Mouse (Mus musculus): ENCODE measurements around the gene Egfem1. TPM values are rescaled to one million over a fixed set of nuclear protein-coding genes. Genes with fewer than 3 reads are reported as not detected.

Egfem1 gene
- total and polyA plus RNA-seq, 3 experiments = 0.04 TPM; not detected in 2

- TF ChIP-seq CTCF (IDR thresholded peaks at IDR 0.05) = no peak
- no peak for TF ChIP-seq POLR2A (IDR thresholded peaks at IDR 0.05; ENCODE audit: insufficient read depth, low read depth, low read length)
- no peak for TF ChIP-seq EP300 (IDR thresholded peaks at IDR 0.05; ENCODE audit: insufficient read depth, low read depth, low read length)
- no peak for DNase-seq
- Histone ChIP-seq H3K9ac (ENCODE audit: low read depth, low read length) (no peak overlapping the region), H3K36me3 (ENCODE audit: control insufficient read depth, insufficient read depth, low read length) (no peaks in the 10 kb centered on the region), H3K27ac (no peak overlapping the region), H3K27me3 (ENCODE audit: control insufficient read depth, insufficient read depth, low read length) (no peaks in the 10 kb centered on the region), H3K4me1 (ENCODE audit: control insufficient read depth, insufficient read depth, low read length) (no peaks in the 10 kb centered on the region), H3K4me3 (no peak overlapping the region), H3K79me2 (replicated peaks; ENCODE audit: control insufficient read depth, insufficient read depth, low read length) (no peaks in the 10 kb centered on the region)
- 78% methylated on average over 11 of the region's 11 CpGs for WGBS
- intact Hi-C loops (cut with DNase I) = no loop called here
Observed at GRCm38 (mm10) chr3:29525298-29525962, 443.6 kb downstream of the Egfem1 start.

DNA sequence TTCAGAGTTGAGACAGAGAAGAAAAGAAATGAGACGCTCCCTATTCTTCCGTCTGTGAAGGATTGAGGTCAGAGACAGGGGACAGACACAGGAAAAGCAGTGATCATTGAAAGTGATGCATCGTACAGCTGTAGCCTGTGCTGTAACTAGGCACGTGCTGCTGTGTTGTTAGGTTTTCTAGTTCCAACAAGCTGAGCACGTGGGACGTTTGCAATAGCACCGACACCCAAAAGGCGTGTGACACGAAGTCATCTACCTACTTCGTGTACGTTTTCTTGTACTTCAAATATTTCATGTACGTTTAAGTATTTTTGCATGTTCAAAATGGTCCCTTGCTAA, 444.1 kb downstream of the Egfem1 start:
- DNase-seq = no peak
- no peak for TF ChIP-seq CTCF (IDR thresholded peaks at IDR 0.05)
- TF ChIP-seq POLR2A (IDR thresholded peaks at IDR 0.05; ENCODE audit: insufficient read depth, low read depth, low read length) = no peak
- no peak for TF ChIP-seq EP300 (IDR thresholded peaks at IDR 0.05; ENCODE audit: insufficient read depth, low read depth, low read length)
- Histone ChIP-seq H3K79me2 (replicated peaks; ENCODE audit: control insufficient read depth, insufficient read depth, low read length) (no peaks in the 10 kb centered on the region), H3K27ac (no peak overlapping the region), H3K4me1 (ENCODE audit: control insufficient read depth, insufficient read depth, low read length) (no peaks in the 10 kb centered on the region), H3K9ac (ENCODE audit: low read depth, low read length) (no peak overlapping the region), H3K27me3 (ENCODE audit: control insufficient read depth, insufficient read depth, low read length) (no peaks in the 10 kb centered on the region), H3K36me3 (ENCODE audit: control insufficient read depth, insufficient read depth, low read length) (no peaks in the 10 kb centered on the region), H3K4me3 (no peak overlapping the region)
- WGBS = 80% methylated on average over 12 of the region's 12 CpGs
- intact Hi-C loops (cut with DNase I) = no loop called here

GRCm38 (mm10) chr3:29539211-29539610, 457.4 kb downstream of the Egfem1 start:
- no peaks in the 10 kb centered on the region for H3K27me3 ChIP-seq (ENCODE audit: control insufficient read depth, insufficient read depth, low read length)
- WGBS = 19% methylated on average over 2 of the region's 2 CpGs
- DNase-seq = no peak
- no peak overlapping the region for H3K4me3 ChIP-seq
- H3K27ac ChIP-seq = no peak overlapping the region
- no peaks in the 10 kb centered on the region for H3K4me1 ChIP-seq (ENCODE audit: control insufficient read depth, insufficient read depth, low read length)
- intact Hi-C loops (cut with DNase I) = no loop called here
- no peaks in the 10 kb centered on the region for H3K79me2 ChIP-seq (replicated peaks; ENCODE audit: control insufficient read depth, insufficient read depth, low read length)
- H3K9ac ChIP-seq (ENCODE audit: low read depth, low read length) = no peak overlapping the region
- no peaks in the 10 kb centered on the region for H3K36me3 ChIP-seq (ENCODE audit: control insufficient read depth, insufficient read depth, low read length)
- no peak for TF ChIP-seq EP300 (IDR thresholded peaks at IDR 0.05; ENCODE audit: insufficient read depth, low read depth, low read length)
- no peak for TF ChIP-seq POLR2A (IDR thresholded peaks at IDR 0.05; ENCODE audit: insufficient read depth, low read depth, low read length)
- TF ChIP-seq CTCF (IDR thresholded peaks at IDR 0.05) = no peak

- Histone ChIP-seq H3K79me2 (replicated peaks; ENCODE audit: control insufficient read depth, insufficient read depth, low read length) (no peaks in the 10 kb centered on the region), H3K36me3 (ENCODE audit: control insufficient read depth, insufficient read depth, low read length) (no peaks in the 10 kb centered on the region), H3K4me1 (ENCODE audit: control insufficient read depth, insufficient read depth, low read length) (no peaks in the 10 kb centered on the region), H3K27ac (no peak overlapping the region), H3K27me3 (ENCODE audit: control insufficient read depth, insufficient read depth, low read length) (no peaks in the 10 kb centered on the region), H3K9ac (ENCODE audit: low read depth, low read length) (no peak overlapping the region), H3K4me3 (no peak overlapping the region)
- intact Hi-C loops (cut with DNase I) = no loop called here
- 3% methylated on average over 1 of the region's 1 CpGs for WGBS
- TF ChIP-seq POLR2A (IDR thresholded peaks at IDR 0.05; ENCODE audit: insufficient read depth, low read depth, low read length) = no peak
- no peak for DNase-seq
Observed at GRCm38 (mm10) chr3:29539902-29540301, 458.1 kb downstream of the Egfem1 start.

- no peaks in the 10 kb centered on the region for H3K36me3 ChIP-seq (ENCODE audit: control insufficient read depth, insufficient read depth, low read length)
- WGBS = 68% methylated on average over 1 of the region's 1 CpGs
- H3K4me3 ChIP-seq = no peak overlapping the region
- H3K27ac ChIP-seq = no peak overlapping the region
- H3K4me1 ChIP-seq (ENCODE audit: control insufficient read depth, insufficient read depth, low read length) = no peaks in the 10 kb centered on the region
- no peaks in the 10 kb centered on the region for H3K79me2 ChIP-seq (replicated peaks; ENCODE audit: control insufficient read depth, insufficient read depth, low read length)
- intact Hi-C loops (cut with DNase I) = no loop called here
- no peak overlapping the region for H3K9ac ChIP-seq (ENCODE audit: low read depth, low read length)
- no peaks in the 10 kb centered on the region for H3K27me3 ChIP-seq (ENCODE audit: control insufficient read depth, insufficient read depth, low read length)
- DNase-seq = no peak
- no peak for TF ChIP-seq POLR2A (IDR thresholded peaks at IDR 0.05; ENCODE audit: insufficient read depth, low read depth, low read length)
Observed at GRCm38 (mm10) chr3:29541477-29542079, 459.8 kb downstream of the Egfem1 start.

DNA sequence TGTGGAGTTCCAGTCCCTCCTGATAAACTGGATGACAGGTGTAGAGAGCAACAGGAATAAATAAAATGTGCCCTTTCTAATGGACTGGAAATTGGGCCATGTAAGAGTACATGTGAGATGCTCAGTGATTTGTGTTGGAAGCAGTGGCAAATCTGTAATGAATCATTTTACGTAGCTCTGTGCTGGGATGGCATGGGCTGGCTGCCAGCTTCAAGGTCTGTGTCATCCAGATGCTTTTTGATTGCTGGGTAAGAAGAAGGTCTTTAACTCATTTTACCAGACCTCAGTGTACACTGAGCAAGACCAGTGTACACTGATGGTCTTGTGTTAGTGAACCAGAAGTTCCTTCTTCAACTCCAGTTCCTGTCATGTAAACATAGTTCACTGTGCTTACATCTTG, 462.2 kb downstream of the Egfem1 start:
- intact Hi-C loops (cut with DNase I) = no loop called here
- Histone ChIP-seq H3K36me3 (ENCODE audit: control insufficient read depth, insufficient read depth, low read length) (no peaks in the 10 kb centered on the region), H3K4me3 (no peak overlapping the region), H3K4me1 (ENCODE audit: control insufficient read depth, insufficient read depth, low read length) (no peaks in the 10 kb centered on the region), H3K27me3 (ENCODE audit: control insufficient read depth, insufficient read depth, low read length) (no peaks in the 10 kb centered on the region), H3K27ac (no peak overlapping the region), H3K79me2 (replicated peaks; ENCODE audit: control insufficient read depth, insufficient read depth, low read length) (no peaks in the 10 kb centered on the region), H3K9ac (ENCODE audit: low read depth, low read length) (no peak overlapping the region)
- no peak for DNase-seq
- no peak for TF ChIP-seq POLR2A (IDR thresholded peaks at IDR 0.05; ENCODE audit: insufficient read depth, low read depth, low read length)
- TF ChIP-seq CTCF (IDR thresholded peaks at IDR 0.05) = no peak
- TF ChIP-seq EP300 (IDR thresholded peaks at IDR 0.05; ENCODE audit: insufficient read depth, low read depth, low read length) = no peak
- 73% methylated on average over 1 of the region's 1 CpGs for WGBS

All from heart, adult 2 months (tissue).